Comparison of ENCODE assay signal across 8 mouse cellular contexts in the genomic region with DNA sequence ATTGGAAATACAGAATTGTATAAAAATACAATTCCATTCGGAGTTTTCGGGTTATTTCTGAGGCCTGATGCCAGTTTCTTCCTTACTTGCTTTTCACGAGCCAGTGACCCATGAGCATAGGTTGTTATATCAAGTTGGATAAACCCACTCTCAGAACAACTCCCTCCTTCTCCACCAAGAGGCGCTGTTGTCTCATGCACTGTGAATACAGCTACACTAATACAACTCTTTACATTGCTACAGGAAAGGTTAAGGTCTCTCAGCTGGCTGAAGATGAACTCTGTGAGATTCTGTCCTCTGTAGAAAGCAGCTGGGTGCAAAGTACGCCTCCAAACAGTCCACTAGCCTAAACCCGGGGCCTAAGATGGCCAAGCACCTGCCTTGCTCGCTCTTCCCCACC. TPM values are rescaled to one million over a fixed set of nuclear protein-coding genes. Genes with fewer than 3 reads are reported as not detected.
DNase-seq lines count a peak whose midpoint lies in the region; ATAC-seq and TF ChIP-seq lines count a peak whose summit lies in the region.

No protein-coding gene starts in this region.

- H3K9me3 ChIP-seq in heart, embryonic 12.5 days (replicated peaks) = no peaks in the 10 kb centered on the region
- no peaks in the 10 kb centered on the region for H3K9me3 ChIP-seq in hindbrain, postnatal 0 days (ENCODE audit: low read length)
- H3K9me3 ChIP-seq in midbrain, embryonic 16.5 days (replicated peaks; ENCODE audit: control insufficient read depth, low read length, poor library complexity, severe bottlenecking) = no peaks in the 10 kb centered on the region

- WGBS in heart, adult 2 months = 53% methylated on average over 7 of the region's 7 CpGs
- 54% methylated on average over 7 of the region's 7 CpGs for WGBS in heart, embryonic 12.5 days
- 58% methylated on average over 7 of the region's 7 CpGs for WGBS in hindbrain, postnatal 0 days
- 66% methylated on average over 7 of the region's 7 CpGs for WGBS in midbrain, embryonic 16.5 days

- H3K27me3 ChIP-seq in heart, adult 2 months (ENCODE audit: control insufficient read depth, insufficient read depth, low read length) = no peaks in the 10 kb centered on the region
- 0 out of 2 replicates have a peak, but pooled peaks cover 14% of the 10 kb centered on the region for H3K27me3 ChIP-seq in heart, embryonic 12.5 days (replicated peaks)
- no peaks in the 10 kb centered on the region for H3K27me3 ChIP-seq in hindbrain, postnatal 0 days (ENCODE audit: insufficient read depth, low read length)
- no peaks in the 10 kb centered on the region; the same call in 1 of the 2 replicates for H3K27me3 ChIP-seq in midbrain, embryonic 16.5 days (ENCODE audit: control insufficient read depth, insufficient read depth, low read depth, low read length)

- H3K4me3 ChIP-seq in heart, adult 2 months = no peak overlapping the region
- H3K4me3 ChIP-seq in heart, embryonic 12.5 days = no peak overlapping the region
- H3K4me3 ChIP-seq in hindbrain, postnatal 0 days (ENCODE audit: low read length) = no peak overlapping the region
- H3K4me3 ChIP-seq in midbrain, embryonic 16.5 days (ENCODE audit: low read depth, low read length) = no peak overlapping the region

- no peak for TF ChIP-seq EP300 in heart, adult 2 months (IDR thresholded peaks at IDR 0.05; ENCODE audit: insufficient read depth, low read depth, low read length)

- H3K79me2 ChIP-seq in heart, adult 2 months (replicated peaks; ENCODE audit: control insufficient read depth, insufficient read depth, low read length) = no peaks in the 10 kb centered on the region

- TF ChIP-seq CTCF in heart, adult 2 months (IDR thresholded peaks at IDR 0.05) = peak; percentile 90
- TF ChIP-seq CTCF in hindbrain, postnatal 0 days (IDR thresholded peaks at IDR 0.05; ENCODE audit: low read depth) = peak; percentile 91

- no peak overlapping the region for H3K27ac ChIP-seq in heart, adult 2 months
- H3K27ac ChIP-seq in heart, embryonic 12.5 days (ENCODE audit: poor library complexity, severe bottlenecking) = no peak overlapping the region
- H3K27ac ChIP-seq in hindbrain, postnatal 0 days = no peak overlapping the region
- no peak overlapping the region for H3K27ac ChIP-seq in midbrain, embryonic 16.5 days (ENCODE audit: low read length)

- peaks cover 5% of the 10 kb centered on the region for H3K4me1 ChIP-seq in heart, adult 2 months (ENCODE audit: control insufficient read depth, insufficient read depth, low read length)
- H3K4me1 ChIP-seq in heart, embryonic 12.5 days (replicated peaks) = 0 out of 2 replicates have a peak, but pooled peaks cover 5% of the 10 kb centered on the region
- no peaks in the 10 kb centered on the region for H3K4me1 ChIP-seq in hindbrain, postnatal 0 days (ENCODE audit: insufficient read depth, low read length)
- H3K4me1 ChIP-seq in midbrain, embryonic 16.5 days (ENCODE audit: control insufficient read depth, insufficient read depth, low read length) = no peaks in the 10 kb centered on the region

- no peaks in the 10 kb centered on the region for H3K36me3 ChIP-seq in heart, adult 2 months (ENCODE audit: control insufficient read depth, insufficient read depth, low read length)
- no peaks in the 10 kb centered on the region for H3K36me3 ChIP-seq in heart, embryonic 12.5 days
- no peaks in the 10 kb centered on the region for H3K36me3 ChIP-seq in hindbrain, postnatal 0 days (ENCODE audit: insufficient read depth, low read length)
- no peaks in the 10 kb centered on the region for H3K36me3 ChIP-seq in midbrain, embryonic 16.5 days (ENCODE audit: control insufficient read depth, insufficient read depth, low read length)

- DNase-seq in heart, adult 2 months = peak; percentile 52 to 69
- DNase-seq in NIH3T3 (ENCODE audit: low read depth) = peak; percentile 90
- peak; percentile 79 for DNase-seq in embryo, embryonic 10 days (ENCODE audit: low spot score)
- DNase-seq in hindbrain, postnatal 0 days (ENCODE audit: low spot score) = peak; percentile 84
- DNase-seq in left cerebral cortex, postnatal 14 days (ENCODE audit: low spot score in 2 of 2) = peak; percentile 84 to 87
- peak; percentile 20 to 50 for DNase-seq in thymus, postnatal 10 days (ENCODE audit: low spot score in 2 of 2)

- no peak overlapping the region for H3K9ac ChIP-seq in heart, adult 2 months (ENCODE audit: low read depth, low read length)
- no peak overlapping the region for H3K9ac ChIP-seq in heart, embryonic 12.5 days
- H3K9ac ChIP-seq in hindbrain, postnatal 0 days (replicated peaks; ENCODE audit: low read length) = no peak overlapping the region
- no peak overlapping the region for H3K9ac ChIP-seq in midbrain, embryonic 16.5 days (ENCODE audit: low read depth, low read length)

- TF ChIP-seq POLR2A in heart, adult 2 months (IDR thresholded peaks at IDR 0.05; ENCODE audit: insufficient read depth, low read depth, low read length) = no peak

- no peak for ATAC-seq in heart, embryonic 12.5 days (ENCODE audit: insufficient number of reproducible peaks, low FRiP score)
- peak; percentile 55; the same call in 1 of the 2 replicates for ATAC-seq in hindbrain, postnatal 0 days
- ATAC-seq in midbrain, embryonic 16.5 days = 0 out of 2 replicates have a peak, but pooled peaks have one; percentile 50

- intact Hi-C loops in heart, adult 2 months (cut with DNase I) = loop anchor here (1.0 to 10.0 kb wide), 5 partner anchors 37 to 365 kb away; a partner anchor contains a TSS
- intact Hi-C loops in left cerebral cortex, postnatal 14 days (cut with DNase I) = loop anchor here (2.0 to 5.0 kb wide), 3 partner anchors 93 to 363 kb away; no protein-coding TSS in a partner anchor

- no peak overlapping the region for H3K4me2 ChIP-seq in heart, embryonic 12.5 days
- no peak overlapping the region for H3K4me2 ChIP-seq in hindbrain, postnatal 0 days (ENCODE audit: low read depth, low read length)
- no peak overlapping the region for H3K4me2 ChIP-seq in midbrain, embryonic 16.5 days (ENCODE audit: low read length)

RNA-seq across cellular contexts. Expression of a gene that starts 8.6 kb away (rescaled TPM):
- 10 to 100 TPM; 47.0 to 71.1 TPM for total RNA-seq in heart, adult 2 months (2021)
- polyA plus RNA-seq in heart, adult 2 months (2012; rRNA removed) = 60.6 and 62.3 TPM in 2 replicates
- polyA plus RNA-seq in heart, embryonic 12.5 days (2016; fragmentation: Nextera tagmentation; extraction: Ambion mirVana) = not detected in 2 replicates
- total RNA-seq in hindbrain, postnatal 0 days (2014; rRNA removed) = 3.8 and 5.8 TPM in 2 replicates
- polyA plus RNA-seq in hindbrain, postnatal 0 days (2015; fragmentation: Nextera tagmentation; extraction: Ambion mirVana) = 5.6 and 6.9 TPM in 2 replicates
- total RNA-seq in left cerebral cortex, postnatal 14 days (2021) = 1 to 10 TPM; 5.2 to 5.4 TPM
- polyA plus RNA-seq in midbrain, embryonic 16.5 days (2015; fragmentation: Nextera tagmentation; extraction: Ambion mirVana) = 2.2 and 3.6 TPM in 2 replicates

RNA-seq across cellular contexts. Expression of a gene that starts 46.3 kb away (rescaled TPM):
- 10 to 100 TPM; 26.7 to 27.9 TPM for total RNA-seq in heart, adult 2 months (2021)
- 19.8 and 34.5 TPM in 2 replicates for polyA plus RNA-seq in heart, adult 2 months (2012; rRNA removed)
- 69.6 and 71.3 TPM in 2 replicates for polyA plus RNA-seq in heart, embryonic 12.5 days (2016; fragmentation: Nextera tagmentation; extraction: Ambion mirVana)
- 25.9 and 31.3 TPM in 2 replicates for total RNA-seq in hindbrain, postnatal 0 days (2014; rRNA removed)
- polyA plus RNA-seq in hindbrain, postnatal 0 days (2015; fragmentation: Nextera tagmentation; extraction: Ambion mirVana) = 57.5 and 64.5 TPM in 2 replicates
- 10 to 100 TPM; 37.6 to 39.1 TPM for total RNA-seq in left cerebral cortex, postnatal 14 days (2021)
- polyA plus RNA-seq in midbrain, embryonic 16.5 days (2015; fragmentation: Nextera tagmentation; extraction: Ambion mirVana) = 71.4 and 73.1 TPM in 2 replicates

RNA-seq across cellular contexts. Expression of a gene that starts 46.3 kb away (rescaled TPM):
- total RNA-seq in heart, adult 2 months (2021) = 10 to 100 TPM; 36.7 to 42.8 TPM
- 57.8 and 66.2 TPM in 2 replicates for polyA plus RNA-seq in heart, adult 2 months (2012; rRNA removed)
- polyA plus RNA-seq in heart, embryonic 12.5 days (2016; fragmentation: Nextera tagmentation; extraction: Ambion mirVana) = 62.2 and 64.5 TPM in 2 replicates
- total RNA-seq in hindbrain, postnatal 0 days (2014; rRNA removed) = 82.9 and 91.6 TPM in 2 replicates
- polyA plus RNA-seq in hindbrain, postnatal 0 days (2015; fragmentation: Nextera tagmentation; extraction: Ambion mirVana) = 81.8 and 83.4 TPM in 2 replicates
- 10 to 100 TPM; 70.4 to 73.6 TPM for total RNA-seq in left cerebral cortex, postnatal 14 days (2021)
- 83.8 and 84.9 TPM in 2 replicates for polyA plus RNA-seq in midbrain, embryonic 16.5 days (2015; fragmentation: Nextera tagmentation; extraction: Ambion mirVana)

RNA-seq across cellular contexts. Expression of a gene that starts 56.5 kb away (rescaled TPM):
- under 1 TPM; 0.10 to 0.11 TPM for total RNA-seq in heart, adult 2 months (2021)
- polyA plus RNA-seq in heart, adult 2 months (2012; rRNA removed) = 0.50 and 0.78 TPM in 2 replicates
- polyA plus RNA-seq in heart, embryonic 12.5 days (2016; fragmentation: Nextera tagmentation; extraction: Ambion mirVana) = 0.09 and 0.18 TPM in 2 replicates
- total RNA-seq in hindbrain, postnatal 0 days (2014; rRNA removed) = 0.26 and 0.29 TPM in 2 replicates
- 0.14 and 0.38 TPM in 2 replicates for polyA plus RNA-seq in hindbrain, postnatal 0 days (2015; fragmentation: Nextera tagmentation; extraction: Ambion mirVana)
- total RNA-seq in left cerebral cortex, postnatal 14 days (2021) = under 1 TPM; 0.06 to 0.18 TPM
- 0.07 and 0.19 TPM in 2 replicates for polyA plus RNA-seq in midbrain, embryonic 16.5 days (2015; fragmentation: Nextera tagmentation; extraction: Ambion mirVana)

Comparison
In these comparisons a context has a peak if more than half of its experiments do, and no peak if none do; other contexts are left out.
1. DNase-seq: peak in every context shown above with its lines; median percentile 90 in NIH3T3; 86 in left cerebral cortex, postnatal 14 days; 84 in hindbrain, postnatal 0 days; 79 in embryo, embryonic 10 days; 60 in heart, adult 2 months; 35 in thymus, postnatal 10 days.